Mouse (Mus musculus) skeletal muscle tissue, adult 2 months (tissue): Measurements from ENCODE around the gene Gm37240.

Experiments
- DNase-seq: peaks from one replicate; pipeline ENCODE4 v3.0.0-alpha.2; 2012; ENCODE audit warnings: low read depth, low spot score

Gm37240 gene

GRCm38 (mm10) chr3:84955011-84955775 lies 932.1 kb downstream of the Gm37240 start:
- DNase-seq, result no peak

GRCm38 (mm10) chr3:84952585-84953187 lies 934.6 kb downstream of the Gm37240 start:
- no peak for DNase-seq

- DNase-seq, result peak; percentile 40
These were observed 935.2 kb downstream of the Gm37240 start for GRCm38 (mm10) chr3:84952135-84952534.

GRCm38 (mm10) chr3:84951698-84952097 lies 935.6 kb downstream of the Gm37240 start:
- DNase-seq, result no peak

- no peak for DNase-seq
These were observed 937.9 kb downstream of the Gm37240 start for GRCm38 (mm10) chr3:84949387-84949786.

DNA sequence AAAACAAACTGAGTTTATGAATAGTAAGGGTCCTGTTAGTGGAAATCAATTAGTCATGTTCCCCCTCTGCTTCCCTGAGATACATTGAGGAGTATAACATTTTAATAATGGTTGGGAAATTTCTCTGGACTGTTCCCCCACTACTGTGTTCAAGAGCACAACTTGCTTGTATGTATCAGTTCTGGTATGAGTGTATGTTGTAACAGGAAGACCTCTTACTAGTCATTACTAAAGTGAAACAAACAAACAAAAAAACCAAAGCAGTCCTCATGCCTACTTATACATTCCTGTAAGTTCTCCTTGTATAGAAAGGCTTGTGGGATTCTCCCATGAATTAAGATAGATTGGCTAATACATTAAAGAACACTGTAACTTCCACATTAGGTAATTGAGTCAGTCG lies 940.9 kb downstream of the Gm37240 start:
- no peak for DNase-seq

GRCm38 (mm10) chr3:84944933-84945332 lies 942.4 kb downstream of the Gm37240 start:
- no peak for DNase-seq

GRCm38 (mm10) chr3:84937360-84938355 lies 949.7 kb downstream of the Gm37240 start:
- DNase-seq, result no peak

DNA sequence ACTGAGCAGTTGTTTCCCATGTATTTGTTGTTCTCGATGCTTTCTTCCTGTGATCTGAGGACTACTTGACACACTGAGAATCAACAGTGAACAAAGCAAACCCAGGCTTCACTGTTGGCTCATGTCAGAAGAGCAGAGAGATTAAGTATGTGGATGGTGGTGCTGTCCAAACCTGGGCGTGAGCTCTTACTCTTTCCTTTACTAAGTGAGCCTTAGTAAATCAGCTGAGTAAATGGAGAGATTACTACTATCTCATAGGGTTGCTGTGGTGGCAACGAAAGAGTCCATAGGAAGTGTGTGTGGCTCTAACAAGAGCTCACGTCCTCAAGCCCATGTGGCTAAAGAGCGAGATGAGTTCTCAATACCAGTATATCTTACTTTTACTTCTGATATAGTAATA lies 950.4 kb downstream of the Gm37240 start:
- DNase-seq, result no peak

DNA sequence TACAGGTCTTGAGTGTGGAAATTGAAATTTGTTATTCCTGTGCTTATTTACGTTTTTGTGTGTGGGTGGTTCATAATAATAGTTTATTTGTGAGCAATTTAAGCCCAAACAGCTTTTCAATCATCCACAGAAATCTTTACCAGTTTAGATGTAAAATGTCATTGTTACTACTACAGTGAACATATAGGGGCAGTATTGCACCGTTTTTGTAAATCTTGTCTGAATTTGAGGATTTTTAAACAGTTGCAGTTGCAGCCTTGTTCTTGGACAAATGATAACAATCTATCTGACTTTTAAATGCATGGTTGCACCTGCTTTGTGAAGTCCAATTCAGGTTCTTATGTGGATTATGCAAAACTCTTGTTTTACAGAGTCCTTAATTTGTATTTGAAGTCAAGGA lies 951.1 kb downstream of the Gm37240 start:
- DNase-seq, result no peak

DNA sequence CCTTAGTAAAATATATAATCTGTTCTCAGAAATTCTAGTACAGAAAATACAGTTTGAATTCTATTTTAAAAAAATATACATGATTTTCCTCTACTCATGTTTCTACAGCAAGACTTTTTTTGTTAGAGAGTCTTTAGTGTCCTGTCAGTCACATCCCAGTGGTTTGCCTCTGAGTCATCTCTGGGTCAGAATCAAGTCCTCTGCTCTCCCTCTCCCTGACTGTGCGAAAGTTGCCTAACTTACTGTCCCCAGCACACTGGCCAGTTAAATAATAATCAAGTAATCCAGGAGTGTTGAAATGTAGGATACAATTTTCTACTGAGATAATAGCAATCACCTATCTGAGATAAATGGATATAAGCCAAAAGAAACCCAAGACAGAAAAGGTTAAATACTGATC lies 951.6 kb downstream of the Gm37240 start:
- DNase-seq, result no peak

DNA sequence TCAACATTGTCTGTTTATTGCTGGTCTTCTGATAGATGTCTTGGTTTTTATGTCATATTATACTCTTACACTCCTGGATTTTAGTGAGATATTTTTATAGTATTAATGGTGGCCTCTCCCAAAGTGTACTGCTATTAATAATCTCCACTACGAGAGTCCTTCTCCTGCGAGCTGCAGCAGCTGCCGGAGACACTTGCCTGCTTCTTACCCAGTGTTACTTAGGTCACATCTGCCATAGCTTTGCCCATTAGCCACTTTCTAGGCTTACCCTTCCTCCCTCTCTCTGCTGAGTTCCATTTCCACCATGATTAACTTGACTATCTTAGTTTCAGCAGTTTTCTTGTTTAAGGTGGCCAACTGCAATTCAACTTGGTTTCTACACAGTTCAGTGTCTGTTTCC lies 956.6 kb downstream of the Gm37240 start:
- DNase-seq, result no peak

DNA sequence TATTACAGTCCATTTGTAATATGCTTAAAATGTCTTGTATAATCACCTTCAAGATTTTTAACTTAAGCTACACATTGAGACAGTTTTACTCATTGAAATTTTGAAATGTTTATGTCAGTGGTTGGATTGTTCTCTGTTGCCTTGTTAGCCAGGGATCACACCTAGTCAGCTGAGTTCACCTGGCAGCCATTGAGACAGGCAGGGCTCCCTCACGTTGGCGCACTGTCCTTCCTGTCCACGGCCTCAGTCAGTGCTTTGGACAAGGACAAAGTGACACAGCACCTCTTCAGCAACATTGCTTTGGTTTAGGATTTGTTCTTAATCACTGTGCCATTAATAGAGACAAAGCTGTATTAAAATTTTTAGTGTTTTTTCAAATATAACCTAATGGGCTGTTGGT lies 958.1 kb downstream of the Gm37240 start:
- DNase-seq, result peak; percentile 27

- DNase-seq, result no peak
These were observed 959.4 kb downstream of the Gm37240 start for GRCm38 (mm10) chr3:84927901-84928300.

GRCm38 (mm10) chr3:84927168-84927794 lies 960.0 kb downstream of the Gm37240 start:
- no peak for DNase-seq

DNA sequence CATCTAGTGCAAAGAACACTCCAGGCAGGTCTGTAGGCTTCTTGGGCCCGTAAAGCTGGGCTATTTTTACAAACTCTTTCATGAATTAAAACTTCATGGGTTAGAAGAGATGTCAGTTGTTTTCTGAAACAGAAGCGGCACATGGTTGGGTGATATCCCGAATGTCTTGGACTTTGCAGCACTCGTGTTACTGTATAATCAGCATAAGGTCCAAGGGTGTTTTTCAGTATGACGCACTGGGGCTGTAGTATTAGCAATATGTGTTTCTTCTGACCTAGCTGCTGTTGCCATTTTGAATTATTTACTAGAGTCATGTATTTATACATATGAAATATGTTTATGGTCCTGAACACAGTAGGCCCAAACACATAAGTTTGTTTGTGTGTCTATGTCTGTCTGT lies 961.2 kb downstream of the Gm37240 start:
- DNase-seq, result peak; percentile 37

GRCm38 (mm10) chr3:84925229-84925628 lies 962.1 kb downstream of the Gm37240 start:
- peak; percentile 63 for DNase-seq

GRCm38 (mm10) chr3:84923670-84924069 lies 963.6 kb downstream of the Gm37240 start:
- no peak for DNase-seq

DNA sequence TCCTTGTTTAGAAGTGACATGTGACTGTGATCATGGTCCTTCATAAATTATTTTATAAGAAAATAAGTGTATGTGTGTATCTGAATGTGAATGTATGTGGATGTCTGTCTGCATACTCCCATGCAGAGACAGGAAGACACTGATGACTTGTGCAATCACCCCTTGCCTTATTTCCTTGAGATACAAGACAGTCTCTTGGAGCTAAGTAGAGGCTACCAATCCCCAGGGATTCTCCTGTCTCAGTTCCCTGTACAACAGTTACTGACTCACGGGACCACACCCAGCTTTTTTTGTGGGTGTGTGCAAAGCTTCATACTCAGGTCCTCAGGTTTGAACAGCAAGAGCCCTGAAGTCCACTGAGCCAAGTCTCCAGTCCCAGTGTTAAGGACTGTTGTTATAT lies 964.1 kb downstream of the Gm37240 start:
- DNase-seq, result no peak

DNA sequence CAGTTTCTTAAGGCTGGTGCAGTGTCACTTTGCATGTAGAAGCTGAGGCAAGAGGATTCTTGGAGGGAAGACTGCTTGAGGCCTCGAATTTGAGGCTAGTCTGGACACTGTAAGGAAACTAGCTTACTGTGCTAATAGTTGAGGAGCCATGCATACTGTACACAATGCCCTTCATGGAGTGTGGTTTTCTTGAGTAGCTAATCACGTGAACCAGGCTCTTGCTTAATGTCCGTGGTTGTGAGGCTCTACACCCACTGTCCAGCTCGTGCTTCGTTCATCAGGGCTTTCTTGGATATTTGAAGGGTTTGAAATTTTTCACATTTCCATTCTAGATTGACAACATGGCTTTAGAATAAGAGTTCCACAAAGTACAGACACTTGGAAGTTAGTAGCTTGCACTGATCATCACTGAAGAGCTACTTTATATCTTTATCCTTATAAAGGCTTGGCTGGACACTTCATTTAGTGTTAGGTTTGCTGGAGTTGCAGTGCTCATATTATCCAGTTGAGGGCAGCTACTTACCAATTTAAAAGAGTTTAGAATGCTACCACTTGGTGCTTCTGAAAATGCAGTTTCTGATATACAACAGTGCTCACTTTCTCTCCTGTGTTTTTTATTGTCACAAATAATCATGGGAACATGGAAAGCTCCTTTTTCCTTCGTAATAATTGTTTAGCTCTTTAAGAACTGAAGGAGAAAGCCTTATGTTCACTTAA lies 965.5 kb downstream of the Gm37240 start:
- peak; percentile 26 for DNase-seq
